Mouse (Mus musculus) cerebellum, postnatal 25 days (tissue): ENCODE results near the gene Srcin1.
A peak's percentile ranks its signal among the peaks of the same experiment; 100 is the strongest.

Source experiments
- DNase-seq, 2 experiments: peaks; one replicate each; pipeline ENCODE4 v3.0.0; 2021; ENCODE audit warnings: mixed read lengths in 2 of 2

Gene Srcin1

DNA sequence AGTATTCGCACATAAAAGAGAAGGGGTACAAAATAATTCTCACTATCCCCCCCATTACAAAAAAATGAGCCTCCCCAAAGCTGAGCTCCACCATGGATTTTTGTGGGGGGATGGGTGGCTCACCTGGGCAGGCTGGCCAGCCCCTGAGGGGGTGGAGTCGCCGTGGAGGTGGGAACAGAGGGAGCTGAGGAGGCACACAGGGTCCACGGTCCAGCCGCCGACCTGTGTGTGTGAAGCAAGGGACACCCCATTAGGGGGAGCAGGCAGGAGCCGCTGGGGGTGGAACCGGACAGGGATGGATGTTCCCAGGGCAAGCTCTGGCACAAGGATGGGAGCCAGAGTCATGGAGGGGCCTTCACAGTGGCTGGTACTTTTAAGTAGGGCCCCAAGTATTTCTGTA lies 27.2 kb downstream of the Srcin1 start:
- peak; percentile 30 to 50 for DNase-seq

DNA sequence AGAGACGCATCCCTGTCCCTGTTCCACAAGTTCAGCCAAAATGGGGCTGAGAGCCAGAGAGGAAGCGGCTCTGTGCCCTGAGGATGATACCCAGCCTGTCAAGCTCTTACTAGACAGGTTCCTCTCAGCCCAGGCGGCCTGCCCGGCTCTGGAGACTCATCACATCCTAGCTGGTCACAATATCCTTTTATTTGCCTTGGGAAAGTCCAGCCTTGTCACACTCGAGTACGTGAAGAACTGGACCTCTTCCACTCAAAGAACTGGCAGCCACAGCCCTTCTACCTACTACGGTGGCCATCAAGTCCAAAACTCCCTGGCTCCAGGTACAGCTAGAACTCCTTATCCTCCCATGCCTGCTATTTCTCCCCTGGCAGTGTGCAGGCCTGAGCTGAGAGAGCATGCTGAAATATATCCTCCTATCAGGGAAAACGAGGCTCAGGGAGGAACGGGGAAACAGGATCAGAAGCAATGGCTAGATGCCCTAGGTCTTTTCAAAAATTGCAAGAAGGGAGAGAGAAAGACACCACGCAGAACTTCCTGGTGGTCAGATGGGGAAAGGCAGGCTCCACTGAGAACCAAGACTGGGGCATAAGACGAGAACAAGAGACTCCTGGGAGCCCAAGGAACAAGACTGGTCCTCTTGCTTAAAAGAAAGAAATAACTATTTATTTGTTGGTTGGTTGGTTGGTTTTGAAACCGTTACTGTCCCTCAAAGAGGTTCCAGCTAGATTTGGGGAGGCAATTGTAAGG lies 27.9 kb downstream of the Srcin1 start:
- peak; percentile 65 to 66 for DNase-seq

DNA sequence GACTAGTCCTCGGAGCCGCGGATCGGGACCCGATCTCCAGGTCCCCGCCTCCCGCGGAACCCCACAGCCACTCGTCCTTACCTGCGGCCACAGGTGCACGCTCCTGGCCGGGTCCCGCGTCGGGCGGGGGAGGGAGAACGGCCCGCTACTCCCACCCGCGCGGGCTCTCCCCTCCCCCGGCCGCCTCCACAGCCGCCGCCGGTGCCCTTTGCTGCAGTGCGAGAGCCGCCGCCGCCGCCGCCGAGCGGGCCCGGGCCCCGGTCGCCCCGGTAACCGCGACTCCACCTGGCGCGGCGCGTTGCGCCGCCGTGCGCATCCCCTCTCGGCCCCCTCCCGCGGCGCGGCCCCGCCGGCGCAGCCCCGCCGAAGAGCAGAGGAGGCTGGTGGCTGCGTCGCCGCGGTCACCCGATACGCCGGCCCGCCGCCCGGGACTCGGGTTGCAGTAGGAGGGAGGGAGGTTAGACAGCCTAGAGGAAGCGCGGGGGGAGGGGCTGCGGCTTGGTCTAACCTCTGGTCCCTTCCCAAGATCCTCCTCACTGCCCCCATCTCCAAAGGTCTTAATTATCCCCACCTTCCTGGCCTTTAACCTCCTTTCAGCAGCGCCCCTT lies 29.1 kb downstream of the Srcin1 start:
- peak; percentile 79 to 87 for DNase-seq

DNA sequence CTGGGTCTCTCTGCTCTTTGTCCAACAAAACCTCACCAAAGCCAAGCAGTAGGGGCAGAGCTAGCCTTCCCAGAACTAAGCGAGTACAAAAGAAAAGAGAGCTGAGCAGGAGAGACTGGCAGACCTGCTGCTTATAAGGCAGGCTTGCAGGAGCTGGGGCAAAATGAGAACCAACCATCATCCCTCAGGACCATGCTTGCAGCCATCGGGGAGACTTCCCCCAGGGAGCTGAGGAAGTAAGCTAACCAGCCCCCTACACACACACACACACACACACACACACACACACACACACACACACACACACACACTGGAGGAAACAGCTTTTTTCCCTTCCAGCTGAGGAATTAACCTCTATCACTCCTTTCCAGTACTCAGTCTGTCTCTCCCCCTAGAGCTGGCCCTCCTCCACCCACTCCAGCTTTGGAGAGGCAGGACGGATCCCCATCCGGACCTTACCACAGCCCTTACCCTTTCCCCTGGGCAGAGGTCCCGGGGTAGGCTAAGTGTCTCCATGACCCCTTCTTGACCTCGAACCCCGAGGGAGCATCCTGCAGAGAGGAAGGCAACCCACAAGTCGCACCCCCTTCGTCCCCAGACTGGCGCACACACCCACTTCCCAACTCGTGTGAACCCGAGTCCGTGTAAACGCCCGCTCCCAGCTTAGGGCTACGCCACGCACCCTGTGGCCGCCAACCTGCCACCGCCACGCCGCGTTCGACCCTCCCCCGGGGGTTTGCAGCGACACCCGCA lies 30.0 kb downstream of the Srcin1 start:
- DNase-seq = peak; percentile 60 to 64

DNA sequence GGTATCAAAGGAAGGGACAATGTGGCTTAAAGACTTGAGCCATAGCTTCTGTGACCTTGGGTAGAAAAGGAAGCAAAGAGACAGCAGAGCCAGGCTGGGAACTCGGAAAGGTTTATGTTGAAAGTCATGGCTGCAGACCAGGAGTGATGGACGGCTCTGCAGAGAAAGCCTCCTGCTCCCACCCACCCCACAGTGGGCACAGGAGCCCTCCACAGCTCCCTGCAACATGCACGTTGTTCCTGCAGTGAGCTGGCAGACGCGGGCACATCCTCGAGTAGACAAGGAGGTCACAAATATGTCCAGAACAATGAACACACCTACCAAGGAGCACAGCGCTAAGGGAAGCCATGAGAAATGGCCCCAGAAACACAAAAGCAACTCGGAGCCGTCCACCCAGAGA lies 32.1 kb downstream of the Srcin1 start:
- DNase-seq = no peak

GRCm38 (mm10) chr11:97543181-97543733 lies 32.7 kb downstream of the Srcin1 start:
- peak; percentile 99 to 100 for DNase-seq

GRCm38 (mm10) chr11:97542171-97543150 lies 33.5 kb downstream of the Srcin1 start:
- DNase-seq = peak; percentile 51 to 52

DNA sequence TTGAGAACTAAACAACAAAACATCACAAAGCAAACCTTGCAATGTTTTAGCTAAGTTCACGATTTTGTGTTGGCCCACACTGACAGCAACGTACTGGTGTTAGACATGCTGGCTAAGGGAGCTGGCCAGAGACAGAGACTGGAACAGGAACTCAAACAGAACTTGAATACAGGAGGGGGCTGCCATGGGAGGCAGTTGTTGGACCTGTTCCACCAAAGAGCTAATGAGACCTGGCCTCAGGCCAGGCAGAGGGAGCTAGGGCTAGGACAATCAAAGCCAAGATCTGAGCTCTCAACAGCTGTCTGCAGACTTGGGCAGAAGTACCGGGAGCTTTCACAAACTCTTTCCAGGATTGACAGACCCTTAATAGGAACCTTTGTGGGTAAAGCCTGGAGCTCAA lies 35.4 kb downstream of the Srcin1 start:
- DNase-seq = peak; percentile 51 to 68

DNA sequence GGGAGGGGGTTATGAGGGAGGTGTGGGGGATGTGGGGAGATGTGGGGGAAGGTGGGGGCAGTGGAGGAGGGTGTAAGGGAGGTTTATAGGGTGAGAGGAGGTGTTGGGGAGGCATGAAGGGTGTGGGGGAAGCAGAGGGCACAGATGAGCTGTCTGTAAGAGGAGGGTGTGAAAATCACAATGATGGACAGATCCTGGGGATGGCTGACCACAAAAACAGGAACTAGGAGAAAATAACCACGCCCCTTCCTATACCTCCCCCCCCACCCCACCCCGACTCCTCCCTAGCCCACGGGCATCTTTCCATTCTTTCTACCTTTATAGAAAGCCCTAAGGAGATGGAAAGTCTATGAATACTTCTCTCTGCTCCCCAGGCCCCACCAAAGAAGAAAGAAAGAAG lies 35.9 kb downstream of the Srcin1 start:
- DNase-seq = no peak

GRCm38 (mm10) chr11:97539622-97540021 lies 36.4 kb downstream of the Srcin1 start:
- peak in 1 of 2 experiments; percentile 37 for DNase-seq

GRCm38 (mm10) chr11:97537580-97538089 lies 38.4 kb downstream of the Srcin1 start:
- DNase-seq = peak; percentile 60 to 71

- peak; percentile 92 to 94 for DNase-seq
These were observed 39.0 kb downstream of the Srcin1 start for GRCm38 (mm10) chr11:97536835-97537579.

DNA sequence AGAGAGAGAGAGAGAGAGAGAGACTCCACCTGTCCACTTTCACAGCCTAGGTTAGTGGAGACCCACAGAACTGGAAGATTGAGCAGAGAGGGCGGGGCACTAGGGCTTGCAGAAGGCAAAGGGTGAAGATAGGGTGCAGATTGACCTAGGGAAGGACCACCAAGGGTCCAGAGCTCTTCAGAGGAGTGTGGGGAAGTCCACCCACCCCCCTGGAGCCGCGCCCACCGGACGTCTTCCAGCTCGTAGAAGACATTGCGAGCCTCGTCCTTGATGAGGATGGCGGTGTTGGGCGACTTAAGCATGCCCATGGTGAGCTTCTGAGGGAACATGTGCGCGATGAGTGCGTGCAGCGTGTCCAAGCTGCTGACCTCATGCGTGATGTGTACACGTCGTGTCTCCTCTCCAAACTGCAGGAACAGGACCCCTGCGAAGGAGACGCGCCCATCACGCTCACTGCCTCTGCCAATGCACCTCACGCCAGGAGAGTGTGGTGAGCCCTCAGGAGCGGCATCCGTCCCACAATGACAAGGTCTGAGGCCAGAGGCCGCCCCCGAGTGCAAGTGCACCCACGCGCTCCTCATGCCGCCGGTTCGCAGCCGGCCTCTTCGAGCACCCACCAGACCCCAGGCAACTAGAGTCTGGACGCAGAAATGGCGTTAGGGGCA lies 39.8 kb downstream of the Srcin1 start:
- peak; percentile 71 to 72 for DNase-seq

- peak in 1 of 2 experiments; percentile 53 for DNase-seq
These were observed 40.3 kb downstream of the Srcin1 start for GRCm38 (mm10) chr11:97535660-97536059.

DNA sequence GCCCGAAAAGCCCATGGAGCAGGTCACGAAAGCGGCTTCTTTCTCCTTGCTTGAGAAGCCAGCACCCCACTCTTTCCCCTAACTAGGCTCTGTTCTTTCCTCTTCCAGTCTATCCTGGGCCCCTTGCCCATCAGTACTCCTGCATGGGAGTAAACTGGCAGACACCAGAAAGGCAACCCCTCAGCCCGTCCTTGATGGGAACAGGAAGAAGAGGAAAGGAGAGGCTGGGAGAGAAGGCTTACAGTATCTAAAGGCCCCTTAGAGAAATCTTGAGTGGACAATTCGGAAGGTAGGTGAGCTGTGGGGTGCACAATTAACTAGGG lies 40.7 kb downstream of the Srcin1 start:
- no peak for DNase-seq

DNA sequence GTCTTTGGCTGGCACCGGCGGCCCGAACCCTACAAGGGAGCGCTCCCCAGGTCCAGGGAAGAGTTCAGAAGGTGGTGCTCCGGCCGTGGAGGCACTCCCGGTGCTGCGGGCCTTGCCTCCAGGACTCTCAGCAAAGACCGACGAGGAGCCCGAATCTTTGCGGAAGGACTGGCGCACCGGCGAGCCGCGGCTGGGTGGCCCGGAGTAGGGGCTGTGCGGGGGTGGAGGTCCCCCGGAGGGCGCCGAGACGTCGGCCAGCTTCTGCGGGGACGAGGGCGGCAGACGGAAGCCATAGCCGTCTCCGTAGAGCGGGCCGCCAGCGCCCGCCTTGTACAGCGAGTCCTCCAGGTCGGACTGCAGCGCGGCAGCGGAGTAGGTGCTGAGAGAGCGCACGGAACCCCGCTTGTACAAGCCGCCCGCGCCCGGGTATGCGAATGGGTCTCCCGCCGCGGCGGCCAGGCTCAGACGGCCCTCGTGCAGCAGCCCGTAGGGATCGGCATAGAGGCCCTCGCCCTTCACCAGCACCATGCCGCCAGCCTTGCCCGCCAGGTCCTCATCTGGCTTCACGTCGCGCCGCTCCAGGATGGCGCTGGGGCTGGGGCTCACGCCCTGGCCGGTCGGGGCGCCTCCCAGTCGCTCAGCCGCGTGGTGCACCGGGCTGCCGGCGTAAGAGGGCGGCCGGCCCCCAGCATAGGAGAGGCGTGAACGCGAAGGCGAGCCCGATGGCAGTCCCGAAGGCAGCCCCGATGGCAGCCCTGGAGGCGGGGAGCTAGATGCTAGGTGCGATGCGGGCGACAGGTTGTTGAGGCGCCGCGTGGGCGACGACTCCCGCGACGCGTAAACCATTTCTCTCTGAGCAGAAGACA lies 41.3 kb downstream of the Srcin1 start:
- peak; percentile 75 to 80 for DNase-seq

DNA sequence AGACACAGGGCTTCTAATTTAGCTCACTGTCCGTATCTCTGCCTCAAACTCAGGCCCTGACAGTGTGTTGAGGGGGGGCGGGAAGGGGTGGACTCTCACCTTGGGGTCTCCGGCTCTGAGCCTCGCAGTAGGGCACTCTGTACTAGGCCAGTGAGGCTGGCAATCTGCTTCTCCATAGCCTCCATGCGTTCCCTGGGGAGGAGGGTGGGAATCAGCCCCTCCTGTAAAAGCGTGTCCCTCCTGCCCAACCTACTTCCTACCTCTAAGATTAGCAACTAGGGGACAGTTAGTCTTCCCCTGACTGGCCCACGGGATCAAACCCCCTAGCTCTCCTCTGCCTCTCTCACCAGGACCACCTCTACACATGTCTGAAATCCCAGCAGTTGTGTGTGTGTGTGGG lies 42.3 kb downstream of the Srcin1 start:
- peak in 1 of 2 experiments; percentile 39 for DNase-seq

DNA sequence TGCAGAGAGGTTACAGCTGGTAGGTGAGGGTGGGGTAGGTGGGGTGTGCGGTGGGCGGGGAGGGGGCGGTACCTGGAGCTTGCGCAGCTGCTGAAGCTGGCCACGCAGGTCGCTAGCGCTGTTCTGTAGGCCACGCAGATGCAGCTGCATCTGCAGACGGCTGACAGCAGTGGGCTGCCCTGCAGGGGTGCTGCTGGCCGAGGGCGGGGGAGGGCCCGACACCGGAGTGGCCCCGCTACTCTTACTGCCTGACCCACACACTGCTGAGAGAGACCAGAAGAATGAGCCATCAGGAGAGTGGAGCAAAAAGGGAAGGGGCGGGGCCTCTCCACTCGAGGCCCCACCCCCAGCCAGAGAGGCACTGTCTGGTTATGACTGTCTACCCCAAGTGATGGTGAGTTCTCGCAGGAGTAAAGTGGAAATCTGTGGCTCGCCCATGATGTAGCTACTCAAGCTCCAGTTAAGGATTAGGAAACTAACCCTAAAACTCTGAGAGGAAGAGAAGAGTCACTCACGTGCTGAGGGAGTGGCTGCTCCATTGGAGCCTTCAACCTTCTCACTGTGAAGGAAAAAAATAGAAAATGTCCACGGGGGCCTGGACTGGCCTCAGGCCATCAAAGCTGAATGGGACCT lies 42.9 kb downstream of the Srcin1 start:
- peak; percentile 73 to 82 for DNase-seq

GRCm38 (mm10) chr11:97532354-97532753 lies 43.6 kb downstream of the Srcin1 start:
- DNase-seq = peak; percentile 69 to 76
